Mouse (Mus musculus): ENCODE data around the gene Zfp219. TPM values are rescaled to one million over a fixed set of nuclear protein-coding genes. Genes with fewer than 3 reads are reported as not detected.

Zfp219 gene
- polyA plus RNA-seq, 1 experiment from 2014 or later, result 101 TPM

- Histone ChIP-seq H3K9ac (0 out of 2 replicates have a peak overlapping the region, but pooled peaks have one; percentile 17), H3K9me3 (no peaks in the 10 kb centered on the region), H3K4me2 (no peak overlapping the region), H3K36me3 (replicated peaks) (peaks cover 74% of the 10 kb centered on the region), H3K4me1 (peaks cover 36% of the 10 kb centered on the region), H3K27me3 (no peaks in the 10 kb centered on the region), H3K4me3 (replicated peaks) (no peak overlapping the region), H3K27ac (no peak overlapping the region)
- no peak for ATAC-seq (ENCODE audit: low FRiP score)
- WGBS, result 67% methylated on average over 12 of the region's 12 CpGs
These were observed 31.0 kb downstream of the Zfp219 start for GRCm38 (mm10) chr14:51989461-51989970.

DNA sequence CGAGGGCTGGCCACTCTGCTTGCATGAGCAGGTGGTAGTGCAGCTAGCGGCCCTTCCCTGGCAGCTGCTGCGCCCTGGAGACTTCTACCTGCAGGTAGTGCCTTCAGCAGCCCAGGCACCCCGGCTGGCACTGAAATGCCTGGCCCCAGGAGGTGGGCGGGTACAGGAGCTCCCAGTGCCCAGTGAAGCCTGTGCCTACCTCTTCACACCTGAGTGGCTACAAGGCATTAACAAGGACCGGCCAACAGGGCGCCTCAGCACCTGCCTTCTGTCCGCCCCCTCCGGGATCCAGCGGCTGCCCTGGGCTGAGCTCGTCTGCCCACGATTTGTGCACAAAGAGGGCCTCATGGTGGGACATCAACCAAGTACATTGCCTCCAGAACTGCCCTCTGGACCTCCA lies 31.8 kb downstream of the Zfp219 start:
- peaks cover 66% of the 10 kb centered on the region for H3K36me3 ChIP-seq (replicated peaks)
- H3K4me2 ChIP-seq, result no peak overlapping the region
- ATAC-seq (ENCODE audit: low FRiP score), result no peak
- H3K4me3 ChIP-seq (replicated peaks), result no peak overlapping the region
- 80% methylated on average over 12 of the region's 12 CpGs for WGBS
- H3K27me3 ChIP-seq, result no peaks in the 10 kb centered on the region
- peaks cover 43% of the 10 kb centered on the region for H3K4me1 ChIP-seq
- no peak overlapping the region for H3K9ac ChIP-seq
- H3K27ac ChIP-seq, result no peak overlapping the region
- no peaks in the 10 kb centered on the region for H3K9me3 ChIP-seq

- H3K9ac ChIP-seq, result no peak overlapping the region
- H3K4me3 ChIP-seq (replicated peaks), result no peak overlapping the region
- H3K27ac ChIP-seq, result no peak overlapping the region
- peaks cover 46% of the 10 kb centered on the region for H3K4me1 ChIP-seq
- no peaks in the 10 kb centered on the region for H3K27me3 ChIP-seq
- 91% methylated on average over 6 of the region's 6 CpGs for WGBS
- ATAC-seq (ENCODE audit: low FRiP score), result no peak
- H3K4me2 ChIP-seq, result no peak overlapping the region
- H3K9me3 ChIP-seq, result no peaks in the 10 kb centered on the region
- H3K36me3 ChIP-seq (replicated peaks), result peaks cover 54% of the 10 kb centered on the region
These were observed 33.4 kb downstream of the Zfp219 start for GRCm38 (mm10) chr14:51987177-51987576.

- H3K4me3 ChIP-seq (replicated peaks), result peak overlapping the region; percentile 73
- peak overlapping the region; percentile 89 for H3K27ac ChIP-seq
- WGBS, result 1% methylated on average over 7 of the region's 7 CpGs
- no peaks in the 10 kb centered on the region for H3K9me3 ChIP-seq
- H3K27me3 ChIP-seq, result no peaks in the 10 kb centered on the region
- H3K36me3 ChIP-seq (replicated peaks), result peaks cover 44% of the 10 kb centered on the region
- H3K9ac ChIP-seq, result peak overlapping the region; percentile 88
- ATAC-seq (ENCODE audit: low FRiP score), result no peak
- peak overlapping the region; percentile 92 for H3K4me2 ChIP-seq
- H3K4me1 ChIP-seq, result peaks cover 46% of the 10 kb centered on the region
These were observed 34.4 kb downstream of the Zfp219 start for GRCm38 (mm10) chr14:51986153-51986505.

GRCm38 (mm10) chr14:51985301-51986152 lies 35.0 kb downstream of the Zfp219 start:
- peak overlapping the region; percentile 89 for H3K27ac ChIP-seq
- peaks cover 46% of the 10 kb centered on the region for H3K4me1 ChIP-seq
- peak overlapping the region; percentile 88 for H3K9ac ChIP-seq
- WGBS, result under 1% methylated on average over 27 of the region's 27 CpGs
- peaks cover 38% of the 10 kb centered on the region for H3K36me3 ChIP-seq (replicated peaks)
- peak; percentile 51 for ATAC-seq (ENCODE audit: low FRiP score)
- peak overlapping the region; percentile 92 for H3K4me2 ChIP-seq
- H3K9me3 ChIP-seq, result no peaks in the 10 kb centered on the region
- H3K27me3 ChIP-seq, result no peaks in the 10 kb centered on the region
- peak overlapping the region; percentile 73 for H3K4me3 ChIP-seq (replicated peaks)

DNA sequence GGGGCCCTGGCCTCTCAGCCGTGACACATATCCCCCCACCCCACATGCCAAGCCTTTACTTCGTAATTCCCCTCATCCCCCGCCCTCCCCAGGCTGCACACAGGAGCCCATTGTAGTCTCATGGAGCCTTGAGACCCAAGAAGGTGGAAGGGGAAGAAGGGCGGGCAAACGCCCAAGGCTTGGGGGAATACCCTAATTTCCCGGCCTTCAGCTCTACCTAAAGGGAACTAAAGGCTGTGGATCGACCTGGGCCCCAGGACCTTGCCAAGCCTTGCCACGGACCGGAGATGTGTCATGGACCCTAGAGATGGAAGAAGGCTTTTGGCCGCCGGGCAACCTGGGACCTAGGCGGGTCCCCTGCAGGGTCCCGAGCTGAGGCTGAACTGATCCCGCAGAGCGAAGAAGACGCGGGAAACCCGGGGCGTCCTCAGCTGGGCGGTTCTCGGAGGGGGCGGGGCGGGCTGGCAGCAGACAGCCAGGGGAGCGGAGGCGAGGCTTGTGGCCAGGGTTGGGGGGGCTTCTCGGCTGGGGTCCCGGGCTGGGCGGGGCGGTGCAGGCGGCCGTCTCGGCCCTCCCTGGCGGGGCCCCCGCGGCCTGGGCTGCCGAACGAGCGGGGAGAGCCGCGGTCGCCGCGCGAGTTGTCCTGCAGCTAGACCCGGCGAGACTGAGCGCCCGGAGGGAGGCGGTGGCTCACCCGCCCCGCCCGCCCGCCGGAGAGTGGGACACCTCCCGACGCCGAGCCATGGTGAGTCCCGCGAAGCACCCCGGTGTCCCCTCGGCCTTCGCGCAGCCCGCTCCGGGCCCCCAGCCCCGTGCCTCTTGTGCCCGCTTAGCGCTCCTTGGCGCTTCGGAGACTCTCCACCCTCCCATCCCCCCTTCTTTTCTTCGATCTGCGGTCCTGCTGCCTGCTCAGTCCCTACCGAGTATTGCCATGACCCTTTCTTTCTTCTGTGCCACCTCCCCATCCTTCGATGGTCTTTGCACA lies 36.0 kb downstream of the Zfp219 start, which contains the start of gene Arhgef40:
Arhgef40 (plus strand) TSS at position 473 of the 985 bp plus-strand sequence.
- peak within 1 kb of the TSS; percentile 92 for H3K4me2 ChIP-seq
- H3K9ac ChIP-seq, result peak within 1 kb of the TSS; percentile 88
- under 1% methylated on average over 63 of the region's 74 CpGs for WGBS
- H3K27ac ChIP-seq, result peak within 1 kb of the TSS; percentile 89
- H3K4me1 ChIP-seq, result peaks cover 43% of the 10 kb centered on the region
- H3K36me3 ChIP-seq (replicated peaks), result peaks cover 28% of the 10 kb centered on the region
- no peaks in the 10 kb centered on the region for H3K27me3 ChIP-seq
- peak within 1 kb of the TSS; percentile 73 for H3K4me3 ChIP-seq (replicated peaks)
- no peaks in the 10 kb centered on the region for H3K9me3 ChIP-seq
- peak; percentile 93 for ATAC-seq (ENCODE audit: low FRiP score)

- H3K9me3 ChIP-seq, result no peaks in the 10 kb centered on the region
- H3K27ac ChIP-seq, result peak overlapping the region; percentile 89
- H3K36me3 ChIP-seq (replicated peaks), result peaks cover 21% of the 10 kb centered on the region
- H3K4me3 ChIP-seq (replicated peaks), result peak overlapping the region; percentile 73
- no peaks in the 10 kb centered on the region for H3K27me3 ChIP-seq
- peak overlapping the region; percentile 88 for H3K9ac ChIP-seq
- ATAC-seq (ENCODE audit: low FRiP score), result 0 out of 2 replicates have a peak, but pooled peaks have one; percentile 0
- 4% methylated on average over 10 of the region's 10 CpGs for WGBS
- H3K4me1 ChIP-seq, result peaks cover 36% of the 10 kb centered on the region
- H3K4me2 ChIP-seq, result peak overlapping the region; percentile 92
These were observed 36.7 kb downstream of the Zfp219 start for GRCm38 (mm10) chr14:51983855-51984246.

DNA sequence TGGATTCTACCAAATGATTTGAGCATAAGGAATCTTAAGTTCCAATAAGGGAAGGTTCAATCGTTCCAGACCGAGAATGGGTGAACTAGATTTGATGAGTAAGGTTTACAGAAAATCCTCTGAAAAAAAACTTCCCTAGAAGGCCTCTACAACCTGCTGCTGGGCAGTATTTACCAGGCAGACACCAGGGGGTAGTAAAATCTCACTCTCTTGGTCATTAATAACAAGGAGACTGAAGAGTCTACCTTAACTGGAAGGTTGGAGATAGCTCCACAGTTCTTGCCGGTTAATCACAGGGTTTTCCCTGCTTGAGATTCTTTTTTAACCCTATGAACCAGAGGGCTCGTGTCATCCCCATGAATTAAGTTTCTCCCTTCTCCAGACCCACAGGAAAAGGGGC lies 37.3 kb downstream of the Zfp219 start:
- H3K27me3 ChIP-seq, result no peaks in the 10 kb centered on the region
- no peak for ATAC-seq (ENCODE audit: low FRiP score)
- H3K27ac ChIP-seq, result no peak overlapping the region
- 63% methylated on average over 4 of the region's 4 CpGs for WGBS
- no peaks in the 10 kb centered on the region for H3K9me3 ChIP-seq
- H3K9ac ChIP-seq, result no peak overlapping the region
- peaks cover 33% of the 10 kb centered on the region for H3K4me1 ChIP-seq
- H3K4me3 ChIP-seq (replicated peaks), result no peak overlapping the region
- H3K4me2 ChIP-seq, result no peak overlapping the region
- H3K36me3 ChIP-seq (replicated peaks), result peaks cover 16% of the 10 kb centered on the region

DNA sequence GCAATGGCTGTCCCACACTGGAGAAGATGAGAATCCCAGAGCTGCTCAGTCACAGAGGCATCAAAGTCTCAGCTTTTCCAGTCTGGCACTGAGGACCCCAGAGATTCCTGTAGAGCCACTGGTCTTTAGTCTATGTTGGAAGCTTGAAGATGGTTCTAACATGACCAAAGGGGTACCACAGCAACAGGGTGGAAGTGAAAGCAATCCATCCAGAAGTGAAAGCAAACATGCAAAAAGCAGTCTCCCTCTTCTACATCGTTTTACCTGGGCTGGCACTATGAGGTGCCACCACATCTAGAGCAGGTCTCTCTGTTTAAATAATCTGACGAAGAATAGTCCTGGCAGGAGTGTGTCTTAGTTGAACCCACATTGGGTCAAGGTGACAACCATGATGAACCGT lies 41.3 kb downstream of the Zfp219 start:
- Histone ChIP-seq H3K4me3 (replicated peaks) (no peak overlapping the region), H3K27ac (no peak overlapping the region), H3K4me1 (peaks cover 9% of the 10 kb centered on the region), H3K27me3 (no peaks in the 10 kb centered on the region), H3K9ac (no peak overlapping the region), H3K36me3 (replicated peaks) (no peaks in the 10 kb centered on the region), H3K4me2 (no peak overlapping the region), H3K9me3 (no peaks in the 10 kb centered on the region)
- WGBS, result 89% methylated on average over 3 of the region's 3 CpGs
- ATAC-seq (ENCODE audit: low FRiP score), result no peak

- Histone ChIP-seq H3K36me3 (replicated peaks) (no peaks in the 10 kb centered on the region), H3K27me3 (no peaks in the 10 kb centered on the region), H3K9me3 (no peaks in the 10 kb centered on the region), H3K27ac (no peak overlapping the region), H3K4me2 (no peak overlapping the region), H3K4me1 (no peaks in the 10 kb centered on the region), H3K9ac (no peak overlapping the region), H3K4me3 (replicated peaks) (no peak overlapping the region)
- 92% methylated on average over 3 of the region's 3 CpGs for WGBS
- no peak for ATAC-seq (ENCODE audit: low FRiP score)
These were observed 53.1 kb downstream of the Zfp219 start for GRCm38 (mm10) chr14:51967400-51967799.

GRCm38 (mm10) chr14:51960316-51960715 lies 60.2 kb downstream of the Zfp219 start:
- Histone ChIP-seq H3K9ac (no peak overlapping the region), H3K9me3 (0 out of 2 replicates have a peak, but pooled peaks cover 3% of the 10 kb centered on the region), H3K4me2 (no peak overlapping the region), H3K27ac (no peak overlapping the region), H3K36me3 (replicated peaks) (no peaks in the 10 kb centered on the region), H3K4me1 (no peaks in the 10 kb centered on the region), H3K27me3 (no peaks in the 10 kb centered on the region), H3K4me3 (replicated peaks) (no peak overlapping the region)
- ATAC-seq (ENCODE audit: low FRiP score), result no peak
- 96% methylated on average over 2 of the region's 2 CpGs for WGBS
